Mouse (Mus musculus) kidney, postnatal 4 days (tissue): ENCODE data around the gene Tas2r108.

Source experiments
- DNase-seq, 2 experiments: peaks; one replicate each; pipeline ENCODE4 v3.0.0; 2021; ENCODE audit warnings: mixed read lengths in 2 of 2

Tas2r108 gene

GRCm38 (mm10) chr6:40493229-40493628 lies at the start of gene Tas2r108:
Tas2r108 (plus strand) TSS chr6:40493529.
- DNase-seq = no peak

- DNase-seq = no peak
Observed at GRCm38 (mm10) chr6:40448626-40449025, 44.7 kb upstream of the Tas2r108 start.

GRCm38 (mm10) chr6:40454436-40455041 lies 38.8 kb upstream of the Tas2r108 start:
- peak in 1 of 2 experiments; percentile 3 for DNase-seq

- peak; percentile 19 to 20 for DNase-seq
Observed at GRCm38 (mm10) chr6:40465710-40466109, 27.6 kb upstream of the Tas2r108 start.

GRCm38 (mm10) chr6:40470916-40471719 lies 22.2 kb upstream of the Tas2r108 start, which contains the start of gene Ssbp1:
Ssbp1 (plus strand) TSS chr6:40471352.
- peak; percentile 93 to 96 for DNase-seq

- DNase-seq = peak in 1 of 2 experiments; percentile 4
Observed at GRCm38 (mm10) chr6:40471720-40472010, 21.7 kb upstream of the Tas2r108 start.

GRCm38 (mm10) chr6:40476132-40476531 lies 17.2 kb upstream of the Tas2r108 start:
- no peak for DNase-seq

- DNase-seq = no peak
Observed at GRCm38 (mm10) chr6:40479705-40480104, 13.6 kb upstream of the Tas2r108 start.

- DNase-seq = no peak
Observed at GRCm38 (mm10) chr6:40482318-40482717, 11.0 kb upstream of the Tas2r108 start.

- no peak for DNase-seq
Observed at GRCm38 (mm10) chr6:40490933-40491332, 2.4 kb upstream of the Tas2r108 start, which contains the start of gene Tas2r137. Tas2r137 (plus strand) TSS chr6:40491233.

- no peak for DNase-seq
Observed at GRCm38 (mm10) chr6:40519408-40519807, 26.1 kb downstream of the Tas2r108 start, which contains the start of gene Prss37. Prss37 (minus strand) TSS chr6:40519508.
